Mouse (Mus musculus): ENCODE measurements around the gene Gm29797. TPM values are rescaled to one million over a fixed set of nuclear protein-coding genes. Genes with fewer than 3 reads are reported as not detected.

The Gm29797 gene
- not detected in 2 replicates for polyA plus RNA-seq (2015; fragmentation: Nextera tagmentation; extraction: Ambion mirVana)

DNA sequence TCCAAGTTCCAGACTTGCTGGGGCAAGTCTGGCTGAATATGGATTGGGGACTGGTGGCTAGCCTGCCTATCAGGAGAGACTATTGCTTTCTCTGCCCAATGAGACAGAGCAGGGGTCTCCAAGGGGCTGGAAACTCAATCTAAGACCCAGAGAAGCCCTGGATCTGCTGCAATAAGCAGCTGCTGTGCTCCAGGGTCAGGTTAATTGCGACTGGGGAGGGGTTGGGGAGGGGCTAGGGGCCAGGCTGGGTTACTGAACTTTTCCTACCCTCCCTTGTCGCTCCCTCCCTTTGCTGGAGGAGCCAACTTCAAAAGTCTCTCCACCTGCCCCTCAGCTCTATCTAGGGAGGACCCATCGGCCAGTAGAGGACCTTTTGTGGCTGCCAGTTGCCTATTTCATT is at the start of gene Gm29797:
Gene Gm29797 (plus strand): TSS at position 301 of the 400 bp plus-strand sequence.
- Histone ChIP-seq H3K36me3 (ENCODE audit: control insufficient read depth, insufficient read depth) (peaks cover 28% of the 10 kb centered on the region), H3K4me3 (ENCODE audit: low read length) (no peak within 1 kb of the TSS), H3K9ac (ENCODE audit: low read length) (no peak within 1 kb of the TSS), H3K27ac (ENCODE audit: low read length) (no peak within 1 kb of the TSS), H3K9me3 (replicated peaks; ENCODE audit: control insufficient read depth, low read length) (no peaks in the 10 kb centered on the region), H3K4me1 (ENCODE audit: control insufficient read depth, insufficient read depth, low read length) (peaks cover 14% of the 10 kb centered on the region), H3K27me3 (ENCODE audit: control insufficient read depth, insufficient read depth, low read length) (no peaks in the 10 kb centered on the region), H3K4me2 (ENCODE audit: low read depth, low read length) (no peak within 1 kb of the TSS)
- no peak for ATAC-seq (replicated peaks; ENCODE audit: extremely low read depth, insufficient read depth, low FRiP score)
- WGBS = 75% methylated on average over 3 of the region's 3 CpGs

DNA sequence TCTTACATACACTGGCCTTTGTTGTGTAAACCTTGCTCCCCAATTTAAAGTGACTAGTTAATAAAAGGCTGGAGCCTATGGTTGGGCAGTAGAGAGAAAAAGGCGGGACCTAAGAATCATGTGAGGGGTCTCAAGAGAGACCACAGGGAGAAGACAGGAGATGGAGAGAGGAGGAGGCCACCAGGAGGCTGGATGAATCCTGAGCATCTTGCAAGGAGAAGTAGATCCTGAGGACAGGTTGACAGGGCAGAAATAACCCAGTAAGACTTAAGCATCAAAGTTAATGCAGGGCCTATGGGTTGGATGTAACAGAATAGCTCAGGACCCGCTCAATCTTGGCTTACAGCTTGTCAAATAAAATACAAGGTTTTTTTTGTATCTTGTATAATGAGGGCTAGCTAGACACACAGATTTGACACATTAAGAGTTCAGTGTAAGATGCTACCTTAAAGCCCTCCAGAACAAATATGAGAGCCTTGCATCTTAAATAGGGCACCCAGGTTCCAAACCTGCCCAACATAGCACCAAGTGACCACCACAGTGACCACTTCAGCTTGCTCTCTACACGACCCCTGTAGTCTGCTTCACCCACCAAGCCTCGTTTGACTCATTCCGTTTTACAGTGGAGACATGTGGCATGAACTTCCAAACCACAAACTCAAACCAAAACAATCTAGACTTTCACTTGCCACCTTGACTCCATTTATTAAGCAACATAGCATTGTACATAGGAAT is 37.9 kb upstream of the Gm29797 start:
- Histone ChIP-seq H3K36me3 (ENCODE audit: control insufficient read depth, insufficient read depth) (peaks cover 39% of the 10 kb centered on the region), H3K27ac (ENCODE audit: low read length) (no peak overlapping the region), H3K9ac (ENCODE audit: low read length) (no peak overlapping the region), H3K4me1 (ENCODE audit: control insufficient read depth, insufficient read depth, low read length) (no peaks in the 10 kb centered on the region), H3K9me3 (replicated peaks; ENCODE audit: control insufficient read depth, low read length) (no peaks in the 10 kb centered on the region), H3K4me2 (ENCODE audit: low read depth, low read length) (no peak overlapping the region), H3K4me3 (ENCODE audit: low read length) (no peak overlapping the region), H3K27me3 (ENCODE audit: control insufficient read depth, insufficient read depth, low read length) (no peaks in the 10 kb centered on the region)
- no peak for ATAC-seq (replicated peaks; ENCODE audit: extremely low read depth, insufficient read depth, low FRiP score)
- 82% methylated on average over 5 of the region's 5 CpGs for WGBS

DNA sequence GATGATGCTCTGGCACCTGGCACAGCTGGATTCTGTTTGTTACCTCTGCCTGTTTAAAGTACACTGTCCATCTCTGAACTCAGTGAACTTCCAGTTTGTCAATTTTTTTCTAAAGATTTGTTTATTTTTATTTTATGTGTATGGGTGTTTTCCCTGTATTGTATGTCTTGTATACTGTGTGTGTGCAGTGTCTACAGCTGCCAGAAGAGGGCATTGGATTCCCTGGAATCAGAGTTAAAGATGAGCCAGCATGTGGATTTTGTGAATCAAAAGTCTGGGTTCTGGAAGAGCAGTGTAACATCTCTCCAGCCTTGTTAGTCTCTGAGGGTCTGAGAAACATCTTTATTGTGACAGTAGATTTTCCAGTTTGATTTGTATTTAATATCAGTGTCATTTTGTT is 33.4 kb upstream of the Gm29797 start:
- Histone ChIP-seq H3K4me1 (ENCODE audit: control insufficient read depth, insufficient read depth, low read length) (no peaks in the 10 kb centered on the region), H3K27me3 (ENCODE audit: control insufficient read depth, insufficient read depth, low read length) (no peaks in the 10 kb centered on the region), H3K36me3 (ENCODE audit: control insufficient read depth, insufficient read depth) (peaks cover 32% of the 10 kb centered on the region), H3K4me2 (ENCODE audit: low read depth, low read length) (no peak overlapping the region), H3K4me3 (ENCODE audit: low read length) (no peak overlapping the region), H3K27ac (ENCODE audit: low read length) (no peak overlapping the region), H3K9ac (ENCODE audit: low read length) (no peak overlapping the region), H3K9me3 (replicated peaks; ENCODE audit: control insufficient read depth, low read length) (no peaks in the 10 kb centered on the region)
- no peak for ATAC-seq (replicated peaks; ENCODE audit: extremely low read depth, insufficient read depth, low FRiP score)

DNA sequence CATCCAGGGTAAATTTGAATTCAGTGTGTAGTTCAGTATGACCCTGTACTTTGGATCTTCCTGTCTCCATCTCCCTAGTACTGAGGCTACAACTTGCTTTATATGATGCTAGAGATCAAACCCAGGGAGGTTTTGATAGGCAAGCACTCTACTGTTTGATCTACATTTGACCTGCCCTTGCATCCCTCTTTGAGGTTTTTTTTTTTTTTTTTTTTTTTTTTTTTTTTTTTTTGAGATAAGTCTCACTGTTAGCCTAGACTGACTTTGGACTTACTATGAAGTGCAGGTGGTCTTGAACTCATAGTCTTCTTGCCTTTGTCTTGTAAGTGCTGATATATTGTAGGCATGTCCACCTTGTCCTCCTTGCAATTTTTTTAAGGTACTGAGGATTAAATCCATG is 28.4 kb upstream of the Gm29797 start:
- Histone ChIP-seq H3K27me3 (ENCODE audit: control insufficient read depth, insufficient read depth, low read length) (no peaks in the 10 kb centered on the region), H3K27ac (ENCODE audit: low read length) (no peak overlapping the region), H3K9me3 (replicated peaks; ENCODE audit: control insufficient read depth, low read length) (no peaks in the 10 kb centered on the region), H3K36me3 (ENCODE audit: control insufficient read depth, insufficient read depth) (peaks cover 17% of the 10 kb centered on the region), H3K4me3 (ENCODE audit: low read length) (no peak overlapping the region), H3K9ac (ENCODE audit: low read length) (no peak overlapping the region), H3K4me2 (ENCODE audit: low read depth, low read length) (no peak overlapping the region), H3K4me1 (ENCODE audit: control insufficient read depth, insufficient read depth, low read length) (no peaks in the 10 kb centered on the region)
- no peak for ATAC-seq (replicated peaks; ENCODE audit: extremely low read depth, insufficient read depth, low FRiP score)

DNA sequence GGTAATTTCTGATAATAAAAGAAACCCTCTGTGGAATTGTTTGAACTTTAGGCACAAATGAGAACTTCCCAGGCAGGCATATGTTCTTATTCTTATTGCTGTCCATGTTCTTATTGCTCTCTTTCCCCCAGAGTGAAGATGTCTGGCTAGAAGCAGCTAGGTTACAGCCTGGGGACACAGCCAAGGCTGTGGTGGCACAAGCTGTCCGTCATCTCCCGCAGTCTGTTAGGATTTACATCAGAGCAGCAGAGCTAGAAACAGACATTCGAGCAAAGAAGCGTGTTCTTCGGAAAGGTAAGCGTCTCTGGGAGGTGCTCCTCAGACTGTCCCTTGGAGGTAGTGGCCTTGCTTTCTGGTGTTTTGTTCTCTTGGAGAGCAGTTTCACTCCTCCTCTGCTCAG is 24.2 kb upstream of the Gm29797 start:
- Histone ChIP-seq H3K27me3 (ENCODE audit: control insufficient read depth, insufficient read depth, low read length) (no peaks in the 10 kb centered on the region), H3K9ac (ENCODE audit: low read length) (no peak overlapping the region), H3K4me1 (ENCODE audit: control insufficient read depth, insufficient read depth, low read length) (no peaks in the 10 kb centered on the region), H3K27ac (ENCODE audit: low read length) (no peak overlapping the region), H3K36me3 (ENCODE audit: control insufficient read depth, insufficient read depth) (peaks cover 44% of the 10 kb centered on the region), H3K4me2 (ENCODE audit: low read depth, low read length) (no peak overlapping the region), H3K4me3 (ENCODE audit: low read length) (no peak overlapping the region), H3K9me3 (replicated peaks; ENCODE audit: control insufficient read depth, low read length) (no peaks in the 10 kb centered on the region)
- WGBS = 93% methylated on average over 6 of the region's 6 CpGs
- no peak for ATAC-seq (replicated peaks; ENCODE audit: extremely low read depth, insufficient read depth, low FRiP score)

DNA sequence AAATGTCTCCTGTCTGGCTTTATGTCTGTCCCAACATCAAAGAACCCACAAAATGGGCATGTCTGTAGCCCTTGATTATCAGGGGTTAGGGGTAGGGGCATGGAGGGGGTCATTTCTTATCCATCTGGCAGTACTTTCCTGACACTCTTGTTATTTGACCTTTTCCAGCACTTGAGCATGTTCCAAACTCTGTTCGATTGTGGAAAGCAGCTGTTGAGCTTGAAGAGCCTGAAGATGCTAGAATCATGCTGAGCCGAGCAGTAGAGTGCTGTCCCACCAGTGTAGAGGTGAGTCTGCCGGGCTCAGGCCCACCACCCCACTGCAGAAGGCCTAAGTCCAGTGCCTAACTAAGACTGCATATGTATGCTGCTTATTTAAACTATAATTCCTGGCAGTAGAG is 21.0 kb upstream of the Gm29797 start:
- Histone ChIP-seq H3K4me1 (ENCODE audit: control insufficient read depth, insufficient read depth, low read length) (no peaks in the 10 kb centered on the region), H3K4me2 (ENCODE audit: low read depth, low read length) (no peak overlapping the region), H3K27me3 (ENCODE audit: control insufficient read depth, insufficient read depth, low read length) (no peaks in the 10 kb centered on the region), H3K9me3 (replicated peaks; ENCODE audit: control insufficient read depth, low read length) (no peaks in the 10 kb centered on the region), H3K36me3 (ENCODE audit: control insufficient read depth, insufficient read depth) (peaks cover 61% of the 10 kb centered on the region), H3K4me3 (ENCODE audit: low read length) (no peak overlapping the region), H3K27ac (ENCODE audit: low read length) (no peak overlapping the region), H3K9ac (ENCODE audit: low read length) (no peak overlapping the region)
- no peak for ATAC-seq (replicated peaks; ENCODE audit: extremely low read depth, insufficient read depth, low FRiP score)
- WGBS = 92% methylated on average over 3 of the region's 3 CpGs

DNA sequence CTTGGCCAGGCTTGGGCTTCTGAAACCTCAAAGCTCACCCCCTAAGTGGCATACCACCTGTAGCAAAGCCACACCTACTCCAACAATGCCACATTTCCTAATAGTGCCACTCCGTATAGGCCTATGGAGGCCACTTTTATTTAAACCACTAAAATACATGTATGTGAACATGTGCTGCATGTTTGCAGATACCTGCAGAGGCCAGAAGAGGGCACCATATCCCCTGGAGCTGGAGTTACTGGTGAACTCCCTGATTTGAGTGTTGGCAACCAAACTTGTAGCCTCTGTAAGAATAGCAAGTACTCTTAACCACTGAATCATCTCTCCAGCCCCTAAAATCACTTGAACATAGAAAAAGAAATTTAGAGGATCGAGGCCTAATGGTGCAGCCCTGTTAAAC is 12.5 kb upstream of the Gm29797 start:
- no peak overlapping the region for H3K27ac ChIP-seq (ENCODE audit: low read length)
- H3K4me2 ChIP-seq (ENCODE audit: low read depth, low read length) = no peak overlapping the region
- ATAC-seq (replicated peaks; ENCODE audit: extremely low read depth, insufficient read depth, low FRiP score) = no peak
- no peaks in the 10 kb centered on the region for H3K9me3 ChIP-seq (replicated peaks; ENCODE audit: control insufficient read depth, low read length)
- 95% methylated on average over 2 of the region's 2 CpGs for whole genome bisulfite sequencing
- no peaks in the 10 kb centered on the region for H3K27me3 ChIP-seq (ENCODE audit: control insufficient read depth, insufficient read depth, low read length)
- H3K4me3 ChIP-seq (ENCODE audit: low read length) = no peak overlapping the region
- H3K9ac ChIP-seq (ENCODE audit: low read length) = no peak overlapping the region
- no peaks in the 10 kb centered on the region for H3K4me1 ChIP-seq (ENCODE audit: control insufficient read depth, insufficient read depth, low read length)
- peaks cover 52% of the 10 kb centered on the region for H3K36me3 ChIP-seq (ENCODE audit: control insufficient read depth, insufficient read depth)

DNA sequence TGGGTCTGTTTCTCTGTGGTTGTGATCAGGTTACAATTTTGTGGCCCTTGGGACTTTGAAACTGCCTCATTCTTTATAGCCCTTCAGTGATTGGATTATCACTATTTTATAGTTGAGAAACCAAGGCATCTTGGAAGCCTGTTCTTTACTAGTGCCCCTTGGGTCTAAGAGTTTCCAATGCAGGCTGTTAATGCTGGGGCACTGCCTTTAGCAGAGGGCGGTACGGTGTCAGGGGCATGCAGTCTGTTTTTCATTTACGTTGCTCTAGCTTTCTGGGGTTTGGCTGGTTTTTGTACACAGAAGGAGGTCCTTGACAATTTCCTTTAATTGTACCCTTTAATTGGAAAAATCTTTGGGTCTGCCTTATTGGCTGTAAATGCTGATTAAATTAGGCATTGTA is 11.2 kb upstream of the Gm29797 start:
- no peak overlapping the region for H3K9ac ChIP-seq (ENCODE audit: low read length)
- no peaks in the 10 kb centered on the region for H3K27me3 ChIP-seq (ENCODE audit: control insufficient read depth, insufficient read depth, low read length)
- peaks cover 53% of the 10 kb centered on the region for H3K36me3 ChIP-seq (ENCODE audit: control insufficient read depth, insufficient read depth)
- WGBS = 94% methylated on average over 3 of the region's 3 CpGs
- no peaks in the 10 kb centered on the region for H3K9me3 ChIP-seq (replicated peaks; ENCODE audit: control insufficient read depth, low read length)
- H3K4me3 ChIP-seq (ENCODE audit: low read length) = no peak overlapping the region
- H3K4me1 ChIP-seq (ENCODE audit: control insufficient read depth, insufficient read depth, low read length) = no peaks in the 10 kb centered on the region
- H3K27ac ChIP-seq (ENCODE audit: low read length) = no peak overlapping the region
- no peak for ATAC-seq (replicated peaks; ENCODE audit: extremely low read depth, insufficient read depth, low FRiP score)
- H3K4me2 ChIP-seq (ENCODE audit: low read depth, low read length) = no peak overlapping the region

DNA sequence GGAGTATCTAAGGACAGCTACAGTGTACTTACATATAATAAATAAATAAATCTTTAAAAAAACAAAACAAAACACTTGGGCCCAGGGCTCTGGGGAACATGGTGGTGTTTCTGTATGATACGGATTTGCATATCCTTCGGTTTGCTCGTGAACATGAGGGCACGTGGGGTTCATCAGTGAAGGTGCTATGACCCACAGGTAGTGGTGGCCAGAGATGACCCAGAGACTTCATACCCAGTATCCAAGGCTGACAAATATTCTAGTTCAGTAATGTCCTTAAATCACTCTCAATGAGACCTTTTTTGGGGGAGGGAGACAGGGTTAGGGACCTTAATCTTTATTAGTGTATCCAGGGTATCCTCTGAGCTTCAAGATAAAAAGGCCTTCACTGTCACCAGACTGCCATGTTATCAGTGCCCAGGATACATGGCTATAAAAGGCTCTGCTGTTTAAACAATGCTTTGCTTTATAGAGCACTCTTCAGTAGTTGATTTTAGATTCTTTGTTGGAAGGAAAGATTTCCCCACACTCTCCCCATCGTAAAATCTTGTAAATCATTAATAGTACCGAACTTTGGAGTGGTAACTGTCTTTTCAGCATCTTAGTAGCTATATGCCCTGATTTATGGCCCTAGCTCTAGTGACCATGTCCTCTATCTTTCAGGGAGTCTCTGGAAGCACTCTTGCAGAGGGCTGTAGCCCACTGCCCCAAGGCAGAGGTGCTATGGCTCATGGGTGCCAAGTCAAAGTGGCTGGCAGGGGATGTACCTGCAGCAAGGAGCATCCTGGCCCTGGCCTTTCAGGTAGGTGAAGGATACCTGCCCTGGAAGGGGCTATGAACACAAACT is 10.0 kb upstream of the Gm29797 start:
- Histone ChIP-seq H3K27me3 (ENCODE audit: control insufficient read depth, insufficient read depth, low read length) (no peaks in the 10 kb centered on the region), H3K27ac (ENCODE audit: low read length) (no peak overlapping the region), H3K9ac (ENCODE audit: low read length) (no peak overlapping the region), H3K4me1 (ENCODE audit: control insufficient read depth, insufficient read depth, low read length) (no peaks in the 10 kb centered on the region), H3K4me3 (ENCODE audit: low read length) (no peak overlapping the region), H3K36me3 (ENCODE audit: control insufficient read depth, insufficient read depth) (peaks cover 49% of the 10 kb centered on the region), H3K4me2 (ENCODE audit: low read depth, low read length) (no peak overlapping the region), H3K9me3 (replicated peaks; ENCODE audit: control insufficient read depth, low read length) (no peaks in the 10 kb centered on the region)
- 87% methylated on average over 6 of the region's 6 CpGs for WGBS
- ATAC-seq (replicated peaks; ENCODE audit: extremely low read depth, insufficient read depth, low FRiP score) = no peak
